Mouse (Mus musculus) lung, embryonic 16.5 days (tissue): ENCODE results near the gene Hoxb13. TPM values are rescaled to one million over a fixed set of nuclear protein-coding genes. Genes with fewer than 3 reads are reported as not detected.

Experiments used
- ATAC-seq: fragments of 200-750 bp; cut with Nextera tagmentation; 2 replicates; pipeline ENCODE4 v1.8.0; 2017; ENCODE audit warnings: low read depth, mild to moderate bottlenecking, moderate library complexity
- H3K27ac ChIP-seq: fragments of 300-500 bp; sonication (generic); 2 replicates; pipeline ENCODE4 v1.5.1; 2014; ENCODE audit warnings: mild to moderate bottlenecking, control low read depth, low read length
- H3K27me3 ChIP-seq: fragments of 300-500 bp; sonication (generic); 2 replicates; pipeline ENCODE4 v1.6.1; 2014; ENCODE audit warnings: low read depth, low read length, mixed read lengths; ENCODE audit not compliant: control insufficient read depth, insufficient read depth
- H3K36me3 ChIP-seq: fragments of 300-500 bp; sonication (generic); 2 replicates; pipeline ENCODE4 v1.6.1; 2014; ENCODE audit warnings: low read length; ENCODE audit not compliant: control insufficient read depth, insufficient read depth
- H3K4me1 ChIP-seq: fragments of 300-500 bp; sonication (generic); replicated peaks from 2 replicates; pipeline ENCODE4 v1.6.1; 2014; ENCODE audit warnings: low read length, mixed read lengths; ENCODE audit not compliant: control insufficient read depth, insufficient read depth
- H3K4me2 ChIP-seq: fragments of 300-500 bp; sonication (generic); 2 replicates; pipeline ENCODE4 v1.6.1; 2014; ENCODE audit warnings: low read depth, low read length, control low read depth
- H3K4me3 ChIP-seq: fragments of 300-500 bp; sonication (generic); 2 replicates; pipeline ENCODE4 v1.5.1; 2014; ENCODE audit warnings: mild to moderate bottlenecking, low read length, control low read depth
- H3K9ac ChIP-seq: fragments of 300-500 bp; sonication (generic); 2 replicates; pipeline ENCODE4 v1.6.1; 2014; ENCODE audit warnings: low read length, control low read depth
- H3K9me3 ChIP-seq: fragments of 300-500 bp; sonication (generic); 2 replicates; pipeline ENCODE4 v1.6.1; 2016; ENCODE audit warnings: low read length; ENCODE audit not compliant: control insufficient read depth
- WGBS: fragments of 180-500 bp; shearing (Covaris S2); extraction: QIAGEN DNeasy Blood & Tissue Kit; methylation state at CpG from one replicate; pipeline ENCODE4 v1.1.7; 2014; 5-methylcytosine and 5-hydroxymethylcytosine counted together
- polyA plus RNA-seq: library from polyadenylated mRNA; unstranded; fragments of >200 nt; fragmentation: Nextera tagmentation; extraction: Ambion mirVana; gene quantifications from 2 replicates; pipeline ENCODE4 v1.2.1, GENCODE M21; 2015

Gene Hoxb13
- polyA plus RNA-seq, 1 experiment from 2014 or later, result 0.09 TPM

DNA sequence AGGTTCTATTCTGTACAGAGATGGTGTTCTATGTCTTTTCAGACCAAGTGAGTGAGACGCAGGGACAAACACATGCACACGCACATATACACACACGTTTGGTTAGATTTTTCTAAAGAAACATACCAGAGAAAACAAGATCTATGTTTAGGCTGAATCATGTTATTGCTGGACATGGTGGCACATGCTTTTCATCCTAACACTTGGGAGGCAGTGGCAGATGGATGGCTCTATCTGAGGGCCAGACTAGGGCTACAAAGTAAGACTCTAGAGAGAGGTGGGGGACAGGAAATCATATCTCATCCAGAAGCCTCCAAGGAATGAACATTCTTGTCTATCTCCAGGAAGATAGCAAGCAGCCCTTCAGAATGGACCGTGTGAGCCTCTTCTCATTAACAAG, 13.1 kb upstream of the Hoxb13 start:
- Histone ChIP-seq H3K27ac (no peak overlapping the region), H3K4me3 (no peak overlapping the region), H3K9ac (no peak overlapping the region), H3K27me3 (peaks cover 86% of the 10 kb centered on the region), H3K4me2 (no peak overlapping the region), H3K4me1 (no peaks in the 10 kb centered on the region), H3K9me3 (no peaks in the 10 kb centered on the region), H3K36me3 (no peaks in the 10 kb centered on the region)
- ATAC-seq, result no peak
- WGBS, result 28% methylated on average over 4 of the region's 4 CpGs

DNA sequence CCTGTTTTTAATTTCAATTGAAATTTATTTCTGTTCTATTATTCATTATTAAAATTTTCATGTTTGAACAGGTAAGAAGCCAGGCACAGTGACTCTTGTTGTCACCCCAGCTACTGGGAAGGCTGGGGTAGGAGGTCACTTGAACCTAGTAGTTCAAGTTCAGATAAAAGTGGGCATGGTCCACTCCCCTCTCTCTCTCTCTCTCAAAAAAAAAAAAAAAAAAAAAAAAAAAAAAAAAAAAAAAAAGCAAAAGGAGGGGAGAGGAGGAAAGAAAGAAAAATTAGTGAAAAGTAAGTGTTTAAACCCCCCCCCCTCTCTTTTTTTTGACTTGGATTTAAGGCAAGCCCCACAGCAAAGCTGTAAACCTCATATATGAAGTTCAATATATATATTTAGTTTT, 9.9 kb upstream of the Hoxb13 start:
- Histone ChIP-seq H3K27ac (no peak overlapping the region), H3K27me3 (peaks cover 91% of the 10 kb centered on the region), H3K4me3 (no peak overlapping the region), H3K36me3 (no peaks in the 10 kb centered on the region), H3K4me2 (no peak overlapping the region), H3K9me3 (no peaks in the 10 kb centered on the region), H3K4me1 (no peaks in the 10 kb centered on the region), H3K9ac (no peak overlapping the region)
- no peak for ATAC-seq

DNA sequence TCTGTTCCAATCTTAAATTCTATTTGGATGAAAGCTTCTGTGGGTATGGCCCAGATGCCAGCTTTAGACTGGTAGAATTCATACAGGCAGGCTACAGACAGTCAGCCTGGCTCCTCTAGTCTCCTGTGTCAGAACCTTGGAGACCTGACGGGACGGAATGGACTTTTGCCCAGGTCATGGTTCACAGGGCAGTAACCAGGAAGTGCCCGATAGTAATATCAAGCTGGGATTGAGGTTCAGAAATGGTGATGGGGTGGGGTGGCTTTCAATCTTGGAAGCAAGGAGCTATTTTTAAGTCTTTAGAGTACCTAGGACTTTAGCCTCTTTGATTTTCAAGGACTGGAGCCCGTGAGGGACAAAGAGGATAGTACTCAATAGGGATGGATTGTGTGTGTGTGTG, 6.8 kb upstream of the Hoxb13 start:
- Histone ChIP-seq H3K27me3 (peaks cover 90% of the 10 kb centered on the region), H3K9ac (no peak overlapping the region), H3K9me3 (no peaks in the 10 kb centered on the region), H3K27ac (no peak overlapping the region), H3K4me1 (no peaks in the 10 kb centered on the region), H3K36me3 (no peaks in the 10 kb centered on the region), H3K4me3 (no peak overlapping the region), H3K4me2 (no peak overlapping the region)
- WGBS, result 20% methylated on average over 4 of the region's 4 CpGs
- no peak for ATAC-seq

DNA sequence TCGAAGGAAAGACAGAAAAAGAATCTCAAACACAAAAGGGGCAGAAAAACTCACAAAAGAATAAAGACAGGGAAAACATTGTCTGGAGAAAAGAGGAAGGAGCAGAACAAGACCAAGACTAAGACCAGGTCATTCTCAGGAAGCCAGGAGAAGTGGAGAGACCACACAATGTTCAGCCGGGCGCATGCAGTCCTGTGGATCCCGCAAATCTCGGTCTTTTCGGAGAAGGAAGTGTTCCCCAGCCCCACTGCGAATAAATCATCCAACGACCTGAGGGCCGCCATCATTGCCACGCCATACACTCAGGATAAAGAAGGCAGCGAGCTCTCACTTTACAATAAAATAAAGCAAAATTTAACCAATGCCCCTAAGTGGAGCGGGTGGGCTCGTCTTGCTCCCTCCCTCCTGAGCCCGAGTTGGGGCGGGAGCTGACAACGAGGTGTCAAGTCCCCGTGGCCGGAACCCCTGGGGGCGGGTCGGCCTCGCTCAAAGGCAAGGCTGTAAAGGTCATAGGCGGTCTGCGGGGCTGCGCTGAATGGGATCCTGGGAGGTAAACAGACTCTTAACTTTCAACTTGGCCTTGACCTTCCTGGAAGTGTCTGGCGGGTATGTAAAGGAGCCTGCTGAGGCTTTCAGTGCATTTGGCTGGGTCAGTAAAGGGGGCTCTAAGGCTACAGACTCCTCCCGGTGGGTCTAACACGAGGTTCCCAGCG, 4.2 kb upstream of the Hoxb13 start:
- Histone ChIP-seq H3K27me3 (peaks cover 98% of the 10 kb centered on the region), H3K4me2 (no peak overlapping the region), H3K27ac (no peak overlapping the region), H3K4me3 (no peak overlapping the region), H3K9me3 (no peaks in the 10 kb centered on the region), H3K4me1 (no peaks in the 10 kb centered on the region), H3K36me3 (no peaks in the 10 kb centered on the region), H3K9ac (no peak overlapping the region)
- ATAC-seq, result no peak
- 1% methylated on average over 28 of the region's 28 CpGs for WGBS

DNA sequence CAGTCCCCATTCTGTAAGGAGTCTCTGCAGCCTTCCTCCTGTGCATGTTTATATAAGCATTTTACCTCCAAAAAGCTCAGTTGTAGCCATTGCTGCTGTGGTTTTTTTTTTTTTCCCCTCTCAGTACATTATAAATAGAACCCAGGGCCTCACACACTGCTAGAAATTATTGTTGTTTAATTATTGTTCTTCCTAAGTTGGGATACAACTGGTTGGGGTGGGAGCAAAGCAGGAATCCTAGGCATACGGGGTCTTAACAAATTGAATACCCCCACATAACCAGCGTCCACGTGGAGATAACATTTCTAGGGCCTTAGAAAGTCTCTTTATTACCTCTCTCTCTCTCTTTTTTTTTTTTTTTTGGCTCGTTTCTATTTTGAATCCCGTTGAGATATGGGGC, 3.0 kb upstream of the Hoxb13 start:
- H3K27ac ChIP-seq, result no peak overlapping the region
- no peak for ATAC-seq
- H3K4me3 ChIP-seq, result no peak overlapping the region
- no peaks in the 10 kb centered on the region for H3K4me1 ChIP-seq
- H3K9ac ChIP-seq, result no peak overlapping the region
- H3K36me3 ChIP-seq, result no peaks in the 10 kb centered on the region
- peaks cover 97% of the 10 kb centered on the region for H3K27me3 ChIP-seq
- 1% methylated on average over 5 of the region's 5 CpGs for WGBS
- H3K4me2 ChIP-seq, result no peak overlapping the region
- H3K9me3 ChIP-seq, result no peaks in the 10 kb centered on the region

DNA sequence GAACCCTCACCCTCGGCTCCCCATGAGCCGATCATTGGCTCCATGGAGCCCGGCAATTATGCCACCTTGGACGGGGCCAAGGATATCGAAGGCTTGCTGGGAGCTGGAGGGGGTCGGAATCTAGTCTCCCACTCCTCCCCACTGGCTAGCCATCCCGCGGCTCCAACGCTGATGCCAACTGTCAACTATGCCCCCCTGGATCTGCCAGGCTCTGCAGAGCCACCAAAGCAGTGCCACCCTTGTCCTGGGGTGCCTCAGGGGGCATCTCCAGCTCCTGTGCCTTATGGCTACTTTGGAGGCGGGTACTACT, 240 bp downstream of the Hoxb13 start:
- Histone ChIP-seq H3K9ac (no peak overlapping the region), H3K36me3 (no peaks in the 10 kb centered on the region), H3K4me2 (peak overlapping the region; percentile 40), H3K4me3 (peak overlapping the region; percentile 30), H3K9me3 (no peaks in the 10 kb centered on the region), H3K27me3 (peaks cover 97% of the 10 kb centered on the region), H3K27ac (no peak overlapping the region), H3K4me1 (no peaks in the 10 kb centered on the region)
- WGBS, result 2% methylated on average over 10 of the region's 10 CpGs
- ATAC-seq, result no peak

DNA sequence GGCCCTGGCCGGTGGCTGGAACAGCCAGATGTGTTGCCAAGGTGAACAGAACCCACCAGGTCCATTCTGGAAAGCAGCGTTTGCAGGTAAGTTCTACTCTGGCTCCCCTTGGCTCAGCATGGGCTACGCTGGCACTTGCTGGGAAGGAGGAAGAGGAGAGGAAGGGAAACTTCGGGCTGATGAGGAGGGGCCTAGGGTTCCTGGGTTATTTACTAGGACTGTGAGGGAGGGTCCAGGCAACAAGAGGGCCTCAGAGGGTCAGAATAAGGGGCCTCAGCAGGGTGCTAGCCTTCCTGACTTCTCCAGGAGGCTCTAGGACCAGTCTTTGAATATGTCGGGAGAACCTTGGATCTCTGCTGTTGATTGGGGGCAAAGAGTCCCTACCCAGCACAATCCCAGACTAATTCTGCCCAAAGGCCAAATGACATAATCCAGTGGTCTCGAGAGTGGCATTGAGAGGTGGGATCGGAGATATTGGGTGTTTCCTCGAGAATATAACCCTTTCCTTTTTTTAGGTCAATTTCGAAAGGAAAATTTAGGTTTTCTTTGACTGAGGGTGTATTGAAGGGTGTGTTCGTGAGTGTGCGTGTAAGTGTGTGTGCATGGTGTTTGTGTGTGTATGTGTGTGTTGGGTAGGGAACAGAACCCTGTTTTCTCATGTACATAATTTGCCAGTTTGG, 985 bp downstream of the Hoxb13 start:
- no peak for ATAC-seq

DNA sequence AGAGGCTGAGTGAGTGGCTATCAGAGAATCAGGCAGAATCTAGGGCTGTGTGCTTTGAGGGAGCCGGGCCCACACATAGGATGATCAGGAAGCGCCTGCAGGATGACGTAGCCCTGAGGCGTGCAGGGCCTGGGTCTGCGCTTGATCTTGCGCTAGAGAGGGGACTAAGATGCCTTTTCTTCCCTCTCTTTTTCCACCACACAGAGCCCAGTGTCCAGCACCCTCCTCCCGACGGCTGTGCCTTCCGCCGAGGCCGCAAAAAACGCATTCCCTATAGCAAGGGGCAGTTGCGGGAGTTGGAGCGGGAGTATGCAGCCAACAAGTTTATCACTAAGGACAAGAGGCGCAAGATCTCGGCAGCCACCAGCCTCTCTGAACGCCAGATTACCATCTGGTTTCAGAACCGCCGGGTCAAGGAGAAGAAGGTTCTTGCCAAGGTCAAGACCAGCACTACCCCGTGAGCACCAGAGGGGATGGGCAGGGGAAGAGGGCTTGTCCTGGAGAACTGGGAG, 1.7 kb downstream of the Hoxb13 start:
- Histone ChIP-seq H3K4me1 (no peaks in the 10 kb centered on the region), H3K9ac (no peak overlapping the region), H3K36me3 (no peaks in the 10 kb centered on the region), H3K4me2 (no peak overlapping the region), H3K4me3 (no peak overlapping the region), H3K27me3 (peaks cover 99% of the 10 kb centered on the region), H3K9me3 (no peaks in the 10 kb centered on the region), H3K27ac (no peak overlapping the region)
- 3% methylated on average over 20 of the region's 20 CpGs for WGBS
- no peak for ATAC-seq

More for the DNA sequence above, 985 bp downstream of the Hoxb13 start:
- 5% methylated on average over 11 of the region's 11 CpGs for WGBS
- H3K4me2 ChIP-seq, result no peak overlapping the region
- H3K27ac ChIP-seq, result no peak overlapping the region
- H3K36me3 ChIP-seq, result no peaks in the 10 kb centered on the region
- H3K4me1 ChIP-seq, result no peaks in the 10 kb centered on the region
- H3K27me3 ChIP-seq, result peaks cover 99% of the 10 kb centered on the region
- H3K9me3 ChIP-seq, result no peaks in the 10 kb centered on the region
- H3K4me3 ChIP-seq, result no peak overlapping the region
- H3K9ac ChIP-seq, result no peak overlapping the region

DNA sequence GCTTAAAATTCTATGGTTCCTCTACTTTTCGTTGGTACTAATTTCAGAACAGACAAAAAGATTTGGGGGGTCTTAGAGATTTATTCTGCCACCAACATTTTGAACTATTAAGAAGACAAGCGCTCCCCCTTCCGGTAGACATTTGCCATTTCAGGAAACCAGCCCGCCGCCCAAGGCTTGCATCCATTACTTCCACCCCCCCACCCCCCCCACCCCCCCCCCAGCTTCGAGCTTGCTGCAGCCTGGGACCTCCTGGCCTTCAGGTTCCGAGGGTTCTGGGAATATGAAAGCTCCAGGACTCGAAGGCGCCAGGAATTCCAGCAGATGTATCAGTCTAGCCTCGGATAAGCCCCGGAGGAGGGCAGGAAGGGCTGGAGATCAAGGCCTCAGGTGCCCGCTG, 4.5 kb downstream of the Hoxb13 start:
- Histone ChIP-seq H3K27me3 (peaks cover 99% of the 10 kb centered on the region), H3K4me2 (no peak overlapping the region), H3K36me3 (no peaks in the 10 kb centered on the region), H3K4me1 (no peaks in the 10 kb centered on the region), H3K9ac (no peak overlapping the region), H3K27ac (no peak overlapping the region), H3K4me3 (no peak overlapping the region), H3K9me3 (no peaks in the 10 kb centered on the region)
- no peak for ATAC-seq
- 2% methylated on average over 11 of the region's 12 CpGs for WGBS
